Mouse (Mus musculus) liver, embryonic 13.5 days (tissue): ENCODE data around the gene Helb. TPM values are rescaled to one million over a fixed set of nuclear protein-coding genes. Genes with fewer than 3 reads are reported as not detected.
"Not testable (repeated sequence)": the region's sequence is repeated elsewhere in the genome, so short reads cannot be mapped to it uniquely, and the experiment has no call there.

Experiments used
- ATAC-seq: fragments of 200-750 bp; cut with Nextera tagmentation; 2 replicates; pipeline ENCODE4 v1.8.0; 2017; ENCODE audit warnings: low read depth, mild to moderate bottlenecking, moderate number of reproducible peaks, moderate library complexity
- DNase-seq: peaks from one replicate; pipeline ENCODE4 v3.0.0; 2022
- H3K27ac ChIP-seq: fragments of 300-500 bp; sonication (generic); 2 replicates; pipeline ENCODE4 v1.5.1; 2015; ENCODE audit warnings: moderate library complexity, mild to moderate bottlenecking, inconsistent platforms
- H3K27me3 ChIP-seq: fragments of 300-500 bp; sonication (generic); 2 replicates; pipeline ENCODE4 v1.6.1; 2015; ENCODE audit warnings: mild to moderate bottlenecking, inconsistent platforms
- H3K36me3 ChIP-seq: fragments of 300-500 bp; sonication (generic); 2 replicates; pipeline ENCODE4 v1.6.1; 2015; ENCODE audit warnings: mild to moderate bottlenecking, inconsistent platforms
- H3K4me1 ChIP-seq: fragments of 300-500 bp; sonication (generic); replicated peaks from 2 replicates; pipeline ENCODE4 v1.6.1; 2015; ENCODE audit warnings: inconsistent platforms
- H3K4me2 ChIP-seq: fragments of 300-500 bp; sonication (generic); 2 replicates; pipeline ENCODE4 v1.6.1; 2015; ENCODE audit warnings: inconsistent platforms, mild to moderate bottlenecking, moderate library complexity
- H3K4me3 ChIP-seq: fragments of 300-500 bp; sonication (generic); replicated peaks from 2 replicates; pipeline ENCODE4 v1.5.1; 2015; ENCODE audit warnings: mild to moderate bottlenecking, inconsistent platforms
- H3K9ac ChIP-seq: fragments of 300-500 bp; sonication (generic); 2 replicates; pipeline ENCODE4 v1.6.1; 2015; ENCODE audit warnings: mild to moderate bottlenecking, inconsistent platforms
- H3K9me3 ChIP-seq: fragments of 300-500 bp; sonication (generic); replicated peaks from 2 replicates; pipeline ENCODE4 v1.6.1; 2016; ENCODE audit warnings: inconsistent platforms
- WGBS: fragments of 180-500 bp; shearing (Covaris S2); methylation state at CpG from one replicate; pipeline ENCODE4 v1.1.7; 2015; ENCODE audit not compliant: insufficient replicate concordance; 5-methylcytosine and 5-hydroxymethylcytosine counted together
- polyA plus RNA-seq: library from polyadenylated mRNA; unstranded; fragments of >200 nt; fragmentation: Nextera tagmentation; extraction: Ambion mirVana; gene quantifications from 2 replicates; pipeline ENCODE4 v1.2.1, GENCODE M21; 2015

The Helb gene
- polyA plus RNA-seq, 1 experiment from 2014 or later = 8.8 TPM

GRCm38 (mm10) chr10:120124801-120125464 lies 12.1 kb upstream of the Helb start:
- DNase-seq = peak; percentile 57
- Histone ChIP-seq H3K4me3 (no peak overlapping the region), H3K4me2 (no peak overlapping the region), H3K4me1 (no peaks in the 10 kb centered on the region; the same call in 1 of the 2 replicates), H3K36me3 (no peaks in the 10 kb centered on the region), H3K9me3 (no peaks in the 10 kb centered on the region), H3K27me3 (peaks cover 11% of the 10 kb centered on the region; the same call in 1 of the 2 replicates), H3K9ac (no peak overlapping the region), H3K27ac (no peak overlapping the region)
- ATAC-seq = peak; percentile 60; the same call in 1 of the 2 replicates
- 36% methylated on average over 7 of the region's 7 CpGs for WGBS

- Histone ChIP-seq H3K36me3 (no peaks in the 10 kb centered on the region), H3K9me3 (no peaks in the 10 kb centered on the region), H3K4me2 (no peak overlapping the region), H3K4me1 (no peaks in the 10 kb centered on the region; the same call in 1 of the 2 replicates), H3K27ac (no peak overlapping the region), H3K9ac (no peak overlapping the region), H3K4me3 (no peak overlapping the region), H3K27me3 (peaks cover 6% of the 10 kb centered on the region; the same call in 1 of the 2 replicates)
- no peak for ATAC-seq
- 84% methylated on average over 3 of the region's 3 CpGs for WGBS
- no peak for DNase-seq
Measured at GRCm38 (mm10) chr10:120123721-120124120, 10.9 kb upstream of the Helb start.

- Histone ChIP-seq H3K27me3 (no peaks in the 10 kb centered on the region), H3K9me3 (no peaks in the 10 kb centered on the region), H3K36me3 (peaks cover 8% of the 10 kb centered on the region; the same call in 1 of the 2 replicates), H3K4me3 (no peak overlapping the region), H3K9ac (no peak overlapping the region), H3K27ac (no peak overlapping the region), H3K4me2 (no peak overlapping the region), H3K4me1 (peaks cover 20% of the 10 kb centered on the region)
- ATAC-seq = no peak
- WGBS = 79% methylated on average over 1 of the region's 1 CpGs
- no peak for DNase-seq
Measured at GRCm38 (mm10) chr10:120115249-120115648, 2.5 kb upstream of the Helb start.

- Histone ChIP-seq H3K27me3 (no peaks in the 10 kb centered on the region), H3K36me3 (peaks cover 15% of the 10 kb centered on the region; the same call in 1 of the 2 replicates), H3K9ac (no peak overlapping the region), H3K4me3 (no peak overlapping the region), H3K27ac (no peak overlapping the region), H3K4me1 (peaks cover 20% of the 10 kb centered on the region), H3K4me2 (no peak overlapping the region), H3K9me3 (no peaks in the 10 kb centered on the region)
- WGBS = 71% methylated on average over 7 of the region's 7 CpGs
- no peak for ATAC-seq
- no peak for DNase-seq
Measured at GRCm38 (mm10) chr10:120114493-120114892, 1.7 kb upstream of the Helb start.

- no peak overlapping the region for H3K4me3 ChIP-seq
- peak overlapping the region; percentile 79 for H3K4me2 ChIP-seq
- H3K9me3 ChIP-seq = no peaks in the 10 kb centered on the region
- H3K27me3 ChIP-seq = no peaks in the 10 kb centered on the region
- no peak overlapping the region for H3K9ac ChIP-seq
- peaks cover 18% of the 10 kb centered on the region for H3K36me3 ChIP-seq
- H3K4me1 ChIP-seq = peaks cover 20% of the 10 kb centered on the region
- 74% methylated on average over 6 of the region's 6 CpGs for WGBS
- DNase-seq (no peak), ATAC-seq (no peak)
- H3K27ac ChIP-seq = no peak overlapping the region
Measured at GRCm38 (mm10) chr10:120113980-120114379, 1.2 kb upstream of the Helb start.

- H3K27me3 ChIP-seq, H3K9me3 ChIP-seq, ATAC-seq: not testable (repeated sequence)
- Histone ChIP-seq H3K4me2 (peak overlapping the region; percentile 79), H3K36me3 (peaks cover 23% of the 10 kb centered on the region), H3K27ac (peak overlapping the region; percentile 97), H3K4me1 (peaks cover 20% of the 10 kb centered on the region), H3K4me3 (peak overlapping the region; percentile 82), H3K9ac (peak overlapping the region; percentile 73)
- peak; percentile 14 for DNase-seq
- 39% methylated on average over 9 of the region's 9 CpGs for WGBS
Measured at GRCm38 (mm10) chr10:120113482-120113881, 695 bp upstream of the Helb start.

- Histone ChIP-seq H3K9me3 (no peaks in the 10 kb centered on the region), H3K4me3 (peak overlapping the region; percentile 82), H3K4me2 (peak overlapping the region; percentile 79), H3K4me1 (peaks cover 20% of the 10 kb centered on the region), H3K36me3 (peaks cover 38% of the 10 kb centered on the region), H3K27ac (peak overlapping the region; percentile 97), H3K9ac (peak overlapping the region; percentile 89), H3K27me3 (no peaks in the 10 kb centered on the region)
- WGBS = 67% methylated on average over 3 of the region's 3 CpGs
- no peak for DNase-seq
- ATAC-seq = no peak
Measured at GRCm38 (mm10) chr10:120111691-120112319, 982 bp downstream of the Helb start.

- DNase-seq = no peak
- no peak overlapping the region for H3K4me2 ChIP-seq
Measured at GRCm38 (mm10) chr10:120100806-120101205, 12.0 kb downstream of the Helb start.

GRCm38 (mm10) chr10:120097564-120097963 lies 15.2 kb downstream of the Helb start:
- ATAC-seq = no peak
- Histone ChIP-seq H3K9ac (no peak overlapping the region), H3K4me2 (no peak overlapping the region), H3K4me1 (no peaks in the 10 kb centered on the region), H3K27me3 (no peaks in the 10 kb centered on the region), H3K4me3 (no peak overlapping the region), H3K27ac (no peak overlapping the region), H3K36me3 (peaks cover 75% of the 10 kb centered on the region), H3K9me3 (no peaks in the 10 kb centered on the region)
- WGBS = 83% methylated on average over 5 of the region's 5 CpGs
- no peak for DNase-seq

More at GRCm38 (mm10) chr10:120100806-120101205, 12.0 kb downstream of the Helb start:
- Histone ChIP-seq H3K9ac (no peak overlapping the region), H3K36me3 (peaks cover 83% of the 10 kb centered on the region), H3K9me3 (no peaks in the 10 kb centered on the region), H3K27me3 (no peaks in the 10 kb centered on the region), H3K27ac (no peak overlapping the region), H3K4me1 (no peaks in the 10 kb centered on the region), H3K4me3 (no peak overlapping the region)
- WGBS = 89% methylated on average over 1 of the region's 1 CpGs
- peak; percentile 67 for ATAC-seq

GRCm38 (mm10) chr10:120095716-120096115 lies 17.1 kb downstream of the Helb start:
- H3K27me3 ChIP-seq = no peaks in the 10 kb centered on the region
- WGBS = 93% methylated on average over 5 of the region's 5 CpGs
- no peak overlapping the region for H3K4me2 ChIP-seq
- ATAC-seq = no peak
- H3K36me3 ChIP-seq = peaks cover 79% of the 10 kb centered on the region
- no peaks in the 10 kb centered on the region for H3K9me3 ChIP-seq
- H3K4me1 ChIP-seq = no peaks in the 10 kb centered on the region
- no peak overlapping the region for H3K4me3 ChIP-seq
- no peak overlapping the region for H3K27ac ChIP-seq
- DNase-seq = no peak
- H3K9ac ChIP-seq = no peak overlapping the region

- Histone ChIP-seq H3K27me3 (no peaks in the 10 kb centered on the region), H3K36me3 (peaks cover 74% of the 10 kb centered on the region), H3K4me2 (no peak overlapping the region), H3K9me3 (no peaks in the 10 kb centered on the region), H3K27ac (no peak overlapping the region), H3K4me3 (no peak overlapping the region), H3K4me1 (no peaks in the 10 kb centered on the region), H3K9ac (no peak overlapping the region)
- WGBS = 92% methylated on average over 9 of the region's 9 CpGs
- ATAC-seq (no peak), DNase-seq (no peak)
Measured at GRCm38 (mm10) chr10:120095136-120095535, 17.7 kb downstream of the Helb start.
